ENCODE assay signal across 22 mouse cellular contexts in genomic region chr6:48482501-48482900, GRCm38 (mm10). TPM values are rescaled to one million over a fixed set of nuclear protein-coding genes. Genes with fewer than 3 reads are reported as not detected.
A peak's percentile ranks its signal among the peaks of the same experiment; 100 is the strongest.
DNase-seq lines count a peak whose midpoint lies in the region; ATAC-seq and TF ChIP-seq lines count a peak whose summit lies in the region.
"Had no signal": no experiment of that assay in that cellular context is flagged by ENCODE, and none has a peak within 500 bp of the region (broad histone marks: within the 10 kb centered on the region; RNA-seq: fewer than 3 reads in every experiment).

No protein-coding gene starts in this region.

- no peak overlapping the region for H3K9ac ChIP-seq in hindbrain, postnatal 0 days (replicated peaks; ENCODE audit: low read length)
- H3K9ac ChIP-seq in hindbrain, embryonic 16.5 days (ENCODE audit: low read depth, low read length) = no peak overlapping the region
- no peak overlapping the region for H3K9ac ChIP-seq in embryonic facial prominence, embryonic 14.5 days (ENCODE audit: low read depth, low read length)
- H3K9ac ChIP-seq: liver, embryonic 13.5 days had no signal

- no peaks in the 10 kb centered on the region for H3K36me3 ChIP-seq in hindbrain, postnatal 0 days (ENCODE audit: insufficient read depth, low read length)
- H3K36me3 ChIP-seq in hindbrain, embryonic 16.5 days (ENCODE audit: control insufficient read depth, insufficient read depth, low read length) = no peaks in the 10 kb centered on the region
- H3K36me3 ChIP-seq in embryonic facial prominence, embryonic 14.5 days (ENCODE audit: control insufficient read depth, insufficient read depth, low read length) = no peaks in the 10 kb centered on the region
- H3K36me3 ChIP-seq: forebrain, embryonic 10.5 days; liver, embryonic 13.5 days had no signal

- H3K9me3 ChIP-seq in hindbrain, postnatal 0 days (ENCODE audit: low read length) = no peaks in the 10 kb centered on the region
- H3K9me3 ChIP-seq in hindbrain, embryonic 16.5 days (ENCODE audit: control insufficient read depth, low read length) = no peaks in the 10 kb centered on the region
- H3K9me3 ChIP-seq in embryonic facial prominence, embryonic 14.5 days (ENCODE audit: control insufficient read depth, low read length) = no peaks in the 10 kb centered on the region
- H3K9me3 ChIP-seq: forebrain, embryonic 10.5 days; liver, embryonic 13.5 days had no signal

- WGBS in hindbrain, postnatal 0 days = 45% methylated on average over 5 of the region's 5 CpGs
- 58% methylated on average over 5 of the region's 5 CpGs for WGBS in hindbrain, embryonic 16.5 days
- WGBS in embryonic facial prominence, embryonic 14.5 days = 72% methylated on average over 5 of the region's 5 CpGs

- intact Hi-C loops in left cerebral cortex, postnatal 10 days (cut with DNase I) = no loop called here

- no peak overlapping the region for H3K27ac ChIP-seq in hindbrain, postnatal 0 days
- H3K27ac ChIP-seq in hindbrain, embryonic 16.5 days (ENCODE audit: low read depth, low read length) = no peak overlapping the region
- no peak overlapping the region for H3K27ac ChIP-seq in embryonic facial prominence, embryonic 14.5 days (replicated peaks; ENCODE audit: low read depth, low read length)
- H3K27ac ChIP-seq: kidney, postnatal 0 days; left cerebral cortex, adult 2 months; liver, embryonic 13.5 days had no signal

- DNase-seq in adrenal gland, adult (ENCODE audit: inconsistent age in 2 of 2, low spot score in 1 of 2) = peak; percentile 24 to 41
- no peak for DNase-seq in adrenal gland, postnatal 10 days
- DNase-seq in hindbrain, postnatal 0 days (ENCODE audit: low spot score) = peak; percentile 21
- DNase-seq in 416B (ENCODE audit: low read depth) = peak; percentile 32
- peak; percentile 62 for DNase-seq in embryonic facial prominence, embryonic 14.5 days (ENCODE audit: low spot score)
- DNase-seq in kidney, adult 8-10 months = no peak
- no peak for DNase-seq in left cerebral cortex, postnatal 10 days (ENCODE audit: extremely low spot score in 1 of 2, low spot score in 2 of 2)
- DNase-seq: cerebellum, adult 18-20 months; cerebellum, postnatal 14 days; embryo, embryonic 11 days; kidney, adult 18-20 months; liver, embryonic 13.5 days; lung, adult 2 months; lung, postnatal 14 days; midbrain, embryonic 14.5 days; thymus, postnatal 4 days had no signal

- TF ChIP-seq CTCF in hindbrain, postnatal 0 days (IDR thresholded peaks at IDR 0.05; ENCODE audit: low read depth) = no peak

- no peak overlapping the region for H3K4me3 ChIP-seq in hindbrain, postnatal 0 days (ENCODE audit: low read length)
- no peak overlapping the region for H3K4me3 ChIP-seq in hindbrain, embryonic 16.5 days (ENCODE audit: low read length)
- no peak overlapping the region for H3K4me3 ChIP-seq in embryonic facial prominence, embryonic 14.5 days (ENCODE audit: low read depth, low read length)
- H3K4me3 ChIP-seq: forebrain, embryonic 10.5 days; left cerebral cortex, adult 2 months; liver, embryonic 13.5 days had no signal

- no peaks in the 10 kb centered on the region for H3K27me3 ChIP-seq in hindbrain, postnatal 0 days (ENCODE audit: insufficient read depth, low read length)
- no peaks in the 10 kb centered on the region for H3K27me3 ChIP-seq in hindbrain, embryonic 16.5 days (replicated peaks; ENCODE audit: control insufficient read depth, insufficient read depth, low read length)
- no peaks in the 10 kb centered on the region for H3K27me3 ChIP-seq in embryonic facial prominence, embryonic 14.5 days (replicated peaks; ENCODE audit: control insufficient read depth, insufficient read depth, low read length)

- H3K4me1 ChIP-seq in hindbrain, postnatal 0 days (ENCODE audit: insufficient read depth, low read length) = no peaks in the 10 kb centered on the region
- no peaks in the 10 kb centered on the region for H3K4me1 ChIP-seq in hindbrain, embryonic 16.5 days (ENCODE audit: control insufficient read depth, insufficient read depth, low read depth, low read length)
- peaks cover 4% of the 10 kb centered on the region for H3K4me1 ChIP-seq in embryonic facial prominence, embryonic 14.5 days (ENCODE audit: control insufficient read depth, insufficient read depth, low read length)

- H3K4me2 ChIP-seq in hindbrain, postnatal 0 days (ENCODE audit: low read depth, low read length) = no peak overlapping the region
- H3K4me2 ChIP-seq in hindbrain, embryonic 16.5 days (ENCODE audit: low read length) = no peak overlapping the region
- H3K4me2 ChIP-seq in embryonic facial prominence, embryonic 14.5 days (ENCODE audit: low read depth, low read length) = no peak overlapping the region
- H3K4me2 ChIP-seq: liver, embryonic 13.5 days had no signal

- 0 out of 2 replicates have a peak, but pooled peaks have one; percentile 35 for ATAC-seq in hindbrain, postnatal 0 days
- no peak for ATAC-seq in hindbrain, embryonic 16.5 days
- ATAC-seq in embryonic facial prominence, embryonic 14.5 days (ENCODE audit: low read depth) = 0 out of 2 replicates have a peak, but pooled peaks have one; percentile 37
- ATAC-seq: inflammation-experienced regulatory T-cells, adult 6 months had no signal

RNA-seq across cellular contexts. Expression of gene Sspo, which starts 34.5 kb away (rescaled TPM):
- total RNA-seq in adrenal gland, postnatal 10 days (2021) = 1 to 10 TPM; 1.5 to 2.9 TPM
- 0.73 and 0.86 TPM in 2 replicates for total RNA-seq in hindbrain, postnatal 0 days (2014; rRNA removed)
- 0.10 and 0.38 TPM in 2 replicates for polyA plus RNA-seq in hindbrain, postnatal 0 days (2015; fragmentation: Nextera tagmentation; extraction: Ambion mirVana)
- polyA plus RNA-seq in hindbrain, embryonic 16.5 days (2015; fragmentation: Nextera tagmentation; extraction: Ambion mirVana) = 0.22 and 0.29 TPM in 2 replicates
- polyA plus RNA-seq in embryonic facial prominence, embryonic 14.5 days (2014; fragmentation: Nextera tagmentation; extraction: Ambion mirVana) = 0.29 and 1.1 TPM in 2 replicates
- total RNA-seq in left cerebral cortex, postnatal 10 days (2021) = 1 to 10 TPM in 1 of 2 experiments, under 1 TPM in 1; 0.36 to 1.5 TPM
- total RNA-seq: megakaryocyte progenitor cell, adult 5-6 weeks had no signal

RNA-seq across cellular contexts. Expression of gene Zfp467, which starts 36.9 kb away (rescaled TPM):
- total RNA-seq in adrenal gland, postnatal 10 days (2021) = 10 to 100 TPM; 33.2 to 50.2 TPM
- total RNA-seq in hindbrain, postnatal 0 days (2014; rRNA removed) = 27.5 and 61.1 TPM in 2 replicates
- polyA plus RNA-seq in hindbrain, postnatal 0 days (2015; fragmentation: Nextera tagmentation; extraction: Ambion mirVana) = 39.1 and 39.4 TPM in 2 replicates
- polyA plus RNA-seq in hindbrain, embryonic 16.5 days (2015; fragmentation: Nextera tagmentation; extraction: Ambion mirVana) = 26.3 and 27.8 TPM in 2 replicates
- polyA plus RNA-seq in embryonic facial prominence, embryonic 14.5 days (2014; fragmentation: Nextera tagmentation; extraction: Ambion mirVana) = 22.1 and 25.4 TPM in 2 replicates
- 10 to 100 TPM; 20.8 to 21.0 TPM for total RNA-seq in left cerebral cortex, postnatal 10 days (2021)

RNA-seq across cellular contexts. Expression of gene Atp6v0e2, which starts 54.9 kb away (rescaled TPM):
- 10 to 100 TPM; 35.9 to 42.8 TPM for total RNA-seq in adrenal gland, postnatal 10 days (2021)
- total RNA-seq in hindbrain, postnatal 0 days (2014; rRNA removed) = 407 and 443 TPM in 2 replicates
- polyA plus RNA-seq in hindbrain, postnatal 0 days (2015; fragmentation: Nextera tagmentation; extraction: Ambion mirVana) = 446 and 455 TPM in 2 replicates
- 358 and 389 TPM in 2 replicates for polyA plus RNA-seq in hindbrain, embryonic 16.5 days (2015; fragmentation: Nextera tagmentation; extraction: Ambion mirVana)
- 22.8 TPM in 2 replicates for polyA plus RNA-seq in embryonic facial prominence, embryonic 14.5 days (2014; fragmentation: Nextera tagmentation; extraction: Ambion mirVana)
- 100 to 1,000 TPM; 485 to 501 TPM for total RNA-seq in left cerebral cortex, postnatal 10 days (2021)
- total RNA-seq: megakaryocyte progenitor cell, adult 5-6 weeks had no signal

Comparison
In these comparisons a context has a peak if more than half of its experiments do, and no peak if none do; other contexts are left out.
1. DNase-seq: peak in adrenal gland, adult (2 of 2), hindbrain, postnatal 0 days (single experiment), 416B (single experiment) and embryonic facial prominence, embryonic 14.5 days (single experiment); none in adrenal gland, postnatal 10 days (single experiment), kidney, adult 8-10 months (0 of 2) and left cerebral cortex, postnatal 10 days (0 of 2).